In the genomic region with DNA sequence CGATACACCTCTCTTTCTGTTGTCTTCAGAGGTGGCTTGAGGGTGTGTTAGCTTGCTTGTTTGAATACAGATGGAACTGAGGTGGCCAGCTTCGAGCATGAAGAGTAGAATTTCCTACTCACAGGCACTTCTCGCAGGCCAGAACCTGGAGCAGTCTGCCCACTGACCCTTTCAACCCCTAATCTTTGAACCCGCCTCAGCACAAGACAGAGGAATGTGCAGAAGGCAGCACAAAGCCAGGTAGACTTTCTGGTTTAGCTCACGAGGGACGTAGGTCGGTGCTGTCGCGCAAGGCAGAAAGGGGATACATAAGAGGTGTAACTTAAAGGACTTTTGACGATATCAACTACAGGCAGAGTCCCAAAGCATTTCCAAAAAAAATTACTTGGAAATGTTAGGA, we compare ENCODE assay signal across 8 mouse cellular contexts. TPM values are rescaled to one million over a fixed set of nuclear protein-coding genes. Genes with fewer than 3 reads are reported as not detected.
DNase-seq lines count a peak whose midpoint lies in the region; ATAC-seq lines count a peak whose summit lies in the region.

No protein-coding gene starts in this region.

- peak overlapping the region; percentile 99 for H3K4me2 ChIP-seq in hindbrain, embryonic 16.5 days (ENCODE audit: low read length)
- H3K4me2 ChIP-seq in liver, embryonic 13.5 days: peak overlapping the region; percentile 95

- H3K36me3 ChIP-seq in hindbrain, embryonic 16.5 days (ENCODE audit: control insufficient read depth, insufficient read depth, low read length): no peaks in the 10 kb centered on the region
- H3K36me3 ChIP-seq in liver, embryonic 13.5 days: 0 out of 2 replicates have a peak, but pooled peaks cover 3% of the 10 kb centered on the region

- 7% methylated on average over 10 of the region's 10 CpGs for WGBS in hindbrain, embryonic 16.5 days
- WGBS in liver, embryonic 13.5 days (ENCODE audit: insufficient replicate concordance): 5% methylated on average over 10 of the region's 10 CpGs

- no peak overlapping the region for H3K27ac ChIP-seq in hindbrain, embryonic 16.5 days (ENCODE audit: low read depth, low read length)
- 0 out of 2 replicates have a peak overlapping the region, but pooled peaks have one; percentile 81 for H3K27ac ChIP-seq in liver, embryonic 13.5 days

- peaks cover 7% of the 10 kb centered on the region for H3K4me1 ChIP-seq in hindbrain, embryonic 16.5 days (ENCODE audit: control insufficient read depth, insufficient read depth, low read depth, low read length)
- H3K4me1 ChIP-seq in liver, embryonic 13.5 days (replicated peaks): peaks cover 47% of the 10 kb centered on the region

- H3K4me3 ChIP-seq in hindbrain, embryonic 16.5 days (ENCODE audit: low read length): peak overlapping the region; percentile 72
- peak overlapping the region; percentile 84 for H3K4me3 ChIP-seq in liver, embryonic 13.5 days (replicated peaks)

- DNase-seq in 3T3-L1 (ENCODE audit: low read depth, low spot score): peak; percentile 27
- peak; percentile 67 for DNase-seq in A20 (ENCODE audit: low read depth, low spot score)
- peak; percentile 57 for DNase-seq in embryo, embryonic 9.5 days (ENCODE audit: extremely low spot score)
- no peak for DNase-seq in liver, embryonic 13.5 days
- peak; percentile 27 for DNase-seq in thymus, postnatal 14 days
- no peak for DNase-seq in right cerebral cortex, postnatal 14 days
- no peak for DNase-seq in left cerebral cortex, adult 9 months (ENCODE audit: low spot score in 2 of 2)

- H3K9ac ChIP-seq in hindbrain, embryonic 16.5 days (ENCODE audit: low read depth, low read length): peak overlapping the region; percentile 74; the same call in 1 of the 2 replicates
- peak overlapping the region; percentile 85 for H3K9ac ChIP-seq in liver, embryonic 13.5 days

- no peaks in the 10 kb centered on the region for H3K9me3 ChIP-seq in hindbrain, embryonic 16.5 days (ENCODE audit: control insufficient read depth, low read length)
- no peaks in the 10 kb centered on the region for H3K9me3 ChIP-seq in liver, embryonic 13.5 days (replicated peaks)

- peaks cover 4% of the 10 kb centered on the region; the same call in 1 of the 2 replicates for H3K27me3 ChIP-seq in hindbrain, embryonic 16.5 days (replicated peaks; ENCODE audit: control insufficient read depth, insufficient read depth, low read length)
- no peaks in the 10 kb centered on the region for H3K27me3 ChIP-seq in liver, embryonic 13.5 days

- no peak for ATAC-seq in hindbrain, embryonic 16.5 days
- no peak for ATAC-seq in liver, embryonic 13.5 days (ENCODE audit: low read depth)

RNA-seq across cellular contexts. Expression of gene Arhgap10, which starts 0.9 kb away (rescaled TPM):
- polyA plus RNA-seq in hindbrain, embryonic 16.5 days (2015; fragmentation: Nextera tagmentation; extraction: Ambion mirVana): 5.0 and 6.1 TPM in 2 replicates
- polyA plus RNA-seq in liver, embryonic 13.5 days (2015; fragmentation: Nextera tagmentation; extraction: Ambion mirVana): 7.9 and 9.7 TPM in 2 replicates

RNA-seq across cellular contexts. Expression of gene Prmt9, which starts 32.4 kb away (rescaled TPM):
- polyA plus RNA-seq in hindbrain, embryonic 16.5 days (2015; fragmentation: Nextera tagmentation; extraction: Ambion mirVana): 27.3 and 28.0 TPM in 2 replicates
- 9.9 and 11.0 TPM in 2 replicates for polyA plus RNA-seq in liver, embryonic 13.5 days (2015; fragmentation: Nextera tagmentation; extraction: Ambion mirVana)

Comparison
In these comparisons a context has a peak if more than half of its experiments do, and no peak if none do; other contexts are left out.
1. DNase-seq: peak in 3T3-L1 (single experiment), A20 (single experiment), embryo, embryonic 9.5 days (single experiment) and thymus, postnatal 14 days (single experiment); none in liver, embryonic 13.5 days (single experiment), right cerebral cortex, postnatal 14 days (single experiment) and left cerebral cortex, adult 9 months (0 of 2).